Mouse (Mus musculus): Measurements from ENCODE around the gene Ly6g.
"Not testable (repeated sequence)": the region's sequence is repeated elsewhere in the genome, so short reads cannot be mapped to it uniquely, and the experiment has no call there.

The Ly6g gene

DNA sequence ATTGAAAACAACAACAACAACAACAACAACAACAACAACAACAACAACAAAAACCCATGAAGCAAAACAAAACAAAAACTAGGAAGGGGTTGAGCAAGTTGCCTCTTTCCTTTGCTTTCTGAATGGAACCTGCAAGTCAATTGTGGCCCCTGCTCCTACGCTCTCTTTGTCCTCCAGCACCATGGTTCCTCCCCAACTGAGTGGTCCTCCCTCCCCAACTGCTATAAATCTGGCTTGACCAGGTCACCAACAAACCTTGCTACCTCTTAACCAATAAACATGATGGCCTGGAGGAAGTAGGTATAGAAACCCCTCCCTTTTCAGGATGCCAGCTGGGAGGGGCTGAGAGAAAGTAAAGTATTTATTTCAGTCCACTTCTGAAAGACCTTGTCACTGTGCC, at the start of gene Ly6g:
Gene Ly6g (plus strand): TSS at position 301 of the 400 bp plus-strand sequence.
- DNase-seq (ENCODE audit: low spot score in 2 of 2): no peak

DNA sequence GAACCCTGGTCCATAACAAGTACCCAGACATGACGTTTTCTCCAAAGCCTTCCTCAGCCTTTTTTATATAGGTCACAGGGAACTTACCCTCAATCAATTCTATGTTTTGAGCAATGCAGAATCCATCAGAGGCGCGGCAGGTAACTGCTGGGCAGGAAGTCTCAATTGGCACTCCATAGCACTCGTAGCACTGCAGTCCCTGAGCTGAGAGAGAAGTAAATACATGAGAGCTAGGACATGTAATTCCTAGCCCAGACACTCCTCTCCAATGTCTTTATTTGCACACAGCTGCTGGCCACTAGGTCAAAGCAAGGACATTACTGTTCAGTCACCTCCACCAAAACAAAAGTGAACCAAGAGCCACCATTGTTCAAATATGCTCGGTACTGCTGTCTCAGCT, 44.6 kb upstream of the Ly6g start:
- DNase-seq (ENCODE audit: low spot score in 2 of 2): not testable (repeated sequence)

DNA sequence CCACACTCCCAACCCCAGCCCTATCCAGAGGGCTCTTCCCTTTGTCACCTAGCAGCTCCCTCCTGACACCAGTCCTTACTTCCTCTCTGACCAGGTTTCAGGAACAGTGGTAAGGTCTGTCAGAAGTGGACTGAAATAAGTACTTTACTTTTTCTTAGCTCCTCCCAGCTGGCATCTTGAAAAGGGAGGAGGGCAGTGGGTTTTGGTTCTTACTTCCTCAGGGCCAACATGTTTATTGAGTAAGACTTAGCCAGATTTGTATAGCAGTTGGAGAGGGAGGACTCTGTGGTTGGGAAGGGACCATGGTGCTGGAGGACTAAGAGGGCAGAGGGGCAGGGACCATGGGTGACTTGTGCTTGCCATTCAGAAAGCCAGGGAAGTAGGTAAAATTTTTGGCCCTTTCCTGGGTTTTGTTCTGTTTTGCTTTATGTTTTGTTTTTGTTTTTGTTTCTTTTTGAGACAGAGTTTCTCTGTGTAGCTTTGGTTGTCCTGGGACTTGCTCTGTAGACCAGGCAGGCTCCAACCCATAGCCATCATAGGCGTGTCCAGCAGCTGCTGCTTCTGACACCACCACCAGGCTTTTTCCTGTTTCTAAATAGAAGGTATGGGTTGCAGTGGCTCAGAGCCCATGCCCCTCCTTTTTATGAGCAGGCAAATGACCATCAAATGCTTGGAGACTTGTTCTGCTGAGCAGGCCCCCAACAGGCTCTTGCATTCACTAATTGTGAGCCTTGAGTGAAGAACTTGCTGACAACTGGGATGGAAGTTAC, 43.0 kb upstream of the Ly6g start, which contains the start of gene Ly6c2:
Gene Ly6c2 (minus strand): TSS at position 110 of the 770 bp plus-strand sequence.
- not testable (repeated sequence) for DNase-seq (ENCODE audit: low spot score in 2 of 2)

DNA sequence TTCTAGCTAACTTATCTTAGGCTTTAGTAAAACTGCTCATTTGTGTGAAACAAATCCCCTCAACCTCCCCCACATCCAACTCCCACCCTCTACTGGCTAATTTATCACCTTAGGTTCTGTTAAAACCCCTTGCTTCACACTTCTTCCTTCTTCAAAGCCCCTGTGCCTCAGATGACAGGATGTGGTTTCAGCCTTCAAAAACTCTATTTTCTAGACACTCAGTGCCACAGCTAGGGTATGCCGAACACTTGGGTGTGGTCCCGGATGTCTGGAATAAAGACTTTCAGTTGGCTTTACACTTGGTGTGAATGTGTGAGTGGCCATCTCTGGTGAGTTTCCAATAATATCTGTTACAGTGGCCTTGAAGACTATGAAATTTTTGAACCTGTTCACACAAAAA, 38.5 kb upstream of the Ly6g start:
- DNase-seq (ENCODE audit: low spot score in 2 of 2): no peak

DNA sequence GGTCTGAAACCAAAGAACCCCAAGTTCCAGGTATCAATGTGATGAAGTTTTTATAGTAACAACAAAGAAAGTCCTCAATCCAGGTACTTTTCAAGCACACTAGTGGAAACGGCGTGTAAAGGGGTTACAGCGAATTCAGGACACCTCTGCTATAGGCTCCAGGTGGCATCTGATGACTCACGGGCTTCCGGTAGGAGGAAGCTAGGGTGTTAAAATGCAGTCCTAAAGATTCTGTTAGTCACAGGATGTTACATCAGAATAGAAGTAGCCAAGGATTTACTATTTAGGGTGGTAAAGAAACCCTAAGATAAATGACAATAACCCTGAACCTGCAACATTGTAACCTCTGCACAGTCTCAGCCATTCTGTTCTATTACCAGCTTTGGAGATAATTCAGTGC, 37.6 kb upstream of the Ly6g start:
- DNase-seq (ENCODE audit: low spot score in 2 of 2): not testable (repeated sequence)

DNA sequence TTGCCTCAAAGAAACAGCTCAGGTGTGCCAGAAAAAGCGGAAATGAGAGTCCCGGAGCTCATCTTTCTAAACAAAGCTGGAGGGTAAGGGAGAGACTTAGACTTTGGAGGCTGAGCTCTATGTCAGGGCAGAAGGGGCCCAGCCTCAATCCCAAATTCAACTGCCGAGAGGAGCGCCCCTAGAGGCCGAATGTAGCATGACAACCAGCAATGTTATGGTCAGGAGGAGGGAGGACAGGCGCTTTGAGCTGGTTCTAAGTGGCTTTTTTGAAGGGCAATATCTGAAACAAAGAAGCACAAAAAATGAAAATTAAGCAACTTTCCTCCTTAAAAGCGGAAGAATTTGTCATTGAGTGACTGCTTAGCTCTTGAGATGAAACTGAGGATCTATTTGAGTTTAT, 36.3 kb upstream of the Ly6g start:
- DNase-seq (ENCODE audit: low spot score in 2 of 2): peak in 1 of 2 experiments; percentile 3

DNA sequence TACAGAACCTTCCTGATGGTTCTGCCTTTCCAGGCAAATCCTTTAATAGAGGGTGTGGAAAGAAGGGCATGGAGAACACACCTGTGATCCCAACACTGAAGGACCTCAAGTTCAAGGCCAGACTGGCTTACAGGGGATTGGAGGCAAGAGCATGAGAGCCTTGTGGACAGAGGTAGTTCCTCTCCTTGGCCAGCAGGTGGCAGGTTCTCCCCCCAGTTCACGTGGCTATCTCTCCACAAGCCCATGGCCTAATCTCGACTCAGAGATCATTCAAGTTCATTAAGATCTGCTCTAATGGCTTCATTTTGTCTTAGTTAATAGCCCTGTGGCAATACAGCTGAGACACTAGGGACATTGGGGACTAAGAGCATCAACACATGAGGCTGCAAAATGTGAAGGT, 35.0 kb upstream of the Ly6g start:
- no peak for DNase-seq (ENCODE audit: low spot score in 2 of 2)

DNA sequence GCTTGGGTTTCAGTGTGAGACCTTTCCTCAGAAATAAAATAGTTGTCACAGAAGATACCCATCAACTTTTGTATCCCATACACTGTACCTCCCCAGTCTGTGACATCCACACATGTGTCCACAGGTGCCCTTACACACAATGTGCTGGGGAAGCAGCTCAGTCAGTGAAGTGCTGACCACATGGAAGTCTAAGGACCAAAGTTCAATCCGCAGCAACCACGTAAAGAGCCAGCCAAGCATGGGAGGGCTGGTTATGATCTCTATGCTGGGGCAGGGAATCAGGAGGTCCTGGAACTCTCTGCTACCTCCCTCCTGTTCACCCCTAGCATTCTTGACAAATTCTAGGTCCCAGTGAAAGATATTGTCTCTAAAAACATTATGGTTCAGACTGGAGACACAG, 22.7 kb upstream of the Ly6g start:
- not testable (repeated sequence) for DNase-seq (ENCODE audit: low spot score in 2 of 2)

DNA sequence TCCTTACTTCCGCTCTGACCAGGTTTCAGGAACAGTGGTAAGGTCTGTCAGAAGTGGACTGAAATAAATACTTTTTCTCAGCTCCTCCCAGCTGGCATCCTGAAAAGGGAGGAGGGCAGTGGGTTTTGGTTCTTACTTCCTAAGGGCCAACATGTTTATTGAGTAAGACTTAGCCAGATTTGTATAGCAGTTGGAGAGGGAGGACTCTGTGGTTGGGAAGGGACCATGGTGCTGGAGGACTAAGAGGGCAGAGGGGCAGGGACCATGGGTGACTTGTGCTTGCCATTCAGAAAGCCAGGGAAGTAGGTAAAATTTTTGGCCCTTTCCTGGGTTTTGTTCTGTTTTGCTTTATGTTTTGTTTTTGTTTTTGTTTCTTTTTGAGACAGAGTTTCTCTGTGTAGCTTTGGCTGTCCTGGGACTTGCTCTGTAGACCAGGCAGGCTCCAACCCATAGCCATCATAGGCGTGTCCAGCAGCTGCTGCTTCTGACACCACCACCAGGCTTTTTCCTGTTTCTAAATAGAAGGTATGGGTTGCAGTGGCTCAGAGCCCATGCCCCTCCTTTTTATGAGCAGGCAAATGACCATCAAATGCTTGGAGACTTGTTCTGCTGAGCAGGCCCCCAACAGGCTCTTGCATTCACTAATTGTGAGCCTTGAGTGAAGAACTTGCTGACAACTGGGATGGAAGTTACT, 19.8 kb upstream of the Ly6g start:
- DNase-seq (ENCODE audit: low spot score in 2 of 2): not testable (repeated sequence)

DNA sequence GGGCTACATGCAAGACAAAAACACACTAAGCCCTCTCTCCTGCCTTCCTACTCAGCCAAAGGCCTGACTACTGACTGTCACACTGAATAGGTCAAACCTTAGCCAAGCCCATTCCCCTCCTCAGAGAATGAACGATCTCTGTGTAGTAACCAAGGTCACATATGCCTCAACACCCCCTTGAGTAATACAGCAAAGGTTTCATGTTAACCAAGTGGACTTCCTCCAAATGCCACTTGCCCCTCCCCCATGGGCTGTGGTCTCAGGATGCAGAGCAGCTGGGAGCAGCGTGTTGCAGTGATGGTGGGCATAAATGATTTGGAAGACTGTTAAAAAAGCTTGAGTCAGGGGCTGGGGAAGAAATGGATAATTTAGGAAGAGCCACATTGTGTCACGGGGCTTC, 17.3 kb upstream of the Ly6g start:
- not testable (repeated sequence) for DNase-seq (ENCODE audit: low spot score in 2 of 2)

DNA sequence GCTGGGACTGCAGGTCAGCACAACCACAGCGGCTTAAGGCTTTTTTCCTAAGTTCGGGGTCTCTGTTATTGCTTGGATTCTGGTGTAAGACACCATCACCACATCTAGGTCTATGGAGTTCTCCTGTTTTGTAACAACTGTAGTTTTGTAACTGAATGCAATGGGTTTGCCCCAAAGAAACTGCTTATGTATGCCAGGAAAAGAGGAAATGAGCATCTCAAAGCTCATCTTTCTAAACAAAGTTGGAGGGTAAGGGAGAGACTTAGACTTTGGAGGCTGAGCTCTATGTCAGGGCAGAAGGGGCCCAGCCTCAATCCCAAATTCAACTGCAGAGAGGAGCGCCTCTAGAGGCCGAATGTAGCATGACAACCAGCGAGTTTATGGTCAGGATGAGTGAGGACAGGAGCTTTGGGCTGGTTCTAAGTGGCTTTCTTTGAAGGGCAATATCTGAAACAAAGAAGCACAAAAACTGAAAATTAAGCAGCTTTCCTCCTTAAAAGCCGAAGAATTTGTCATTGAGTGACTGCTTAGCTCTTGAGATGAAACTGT, 13.2 kb upstream of the Ly6g start:
- DNase-seq (ENCODE audit: low spot score in 2 of 2): not testable (repeated sequence)

DNA sequence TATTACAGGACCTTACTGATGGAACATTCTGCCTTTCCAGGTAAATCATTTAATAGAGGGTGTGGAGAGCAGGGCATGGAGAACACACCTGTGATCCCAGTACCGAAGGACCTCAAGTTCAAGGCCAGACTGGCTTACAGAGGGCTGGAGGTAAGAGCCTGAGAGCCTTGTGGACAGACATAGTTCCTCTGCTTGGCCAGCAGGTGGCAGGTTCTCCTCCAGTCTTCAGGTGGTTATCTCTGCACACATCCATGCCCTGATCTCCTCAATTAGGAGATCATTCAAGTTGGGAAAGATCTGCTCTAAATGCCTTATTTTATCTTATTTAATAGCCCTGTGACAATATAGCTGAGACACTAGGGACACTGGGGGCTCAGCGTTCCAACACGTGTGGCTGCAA, 11.3 kb upstream of the Ly6g start:
- DNase-seq (ENCODE audit: low spot score in 2 of 2): no peak

DNA sequence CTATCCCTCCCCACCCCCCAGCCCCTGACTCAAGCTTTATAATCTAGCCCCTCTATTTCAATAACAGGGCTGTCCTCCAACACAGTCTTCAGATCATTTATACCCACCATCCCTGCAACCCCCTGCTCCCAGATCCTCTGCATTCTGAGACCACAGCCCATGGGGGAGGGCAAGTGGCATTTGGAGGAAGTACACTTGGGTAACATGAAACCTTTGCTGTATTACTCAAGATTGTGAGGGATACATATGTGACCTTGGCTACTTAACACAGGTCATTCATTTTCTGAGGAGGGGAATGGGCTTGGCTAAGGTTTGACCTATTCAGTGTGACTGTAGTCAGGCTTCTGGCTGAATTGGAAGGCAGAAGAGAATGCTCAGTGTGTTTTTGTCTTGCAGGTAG, 2.0 kb upstream of the Ly6g start:
- no peak for DNase-seq (ENCODE audit: low spot score in 2 of 2)

DNA sequence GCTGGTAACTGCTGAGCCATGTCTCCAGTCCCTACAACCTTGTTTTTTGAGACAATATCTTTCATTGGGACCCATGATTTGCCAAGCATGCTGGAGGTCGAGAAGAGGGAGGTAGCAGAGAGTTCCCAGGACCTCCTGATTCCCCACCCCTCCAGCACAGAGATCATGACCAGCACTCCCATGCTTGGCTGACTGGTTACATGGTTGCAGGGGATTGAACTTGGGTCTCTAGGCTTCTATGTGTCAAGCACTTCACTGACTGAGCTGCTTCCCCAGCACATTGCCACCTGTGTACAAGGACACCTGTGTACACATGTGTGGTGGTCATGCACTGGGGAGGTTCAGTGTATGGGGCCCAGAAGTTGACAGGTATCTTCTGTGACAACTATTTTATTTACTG, 2.6 kb downstream of the Ly6g start:
- no peak for DNase-seq (ENCODE audit: low spot score in 2 of 2)

DNA sequence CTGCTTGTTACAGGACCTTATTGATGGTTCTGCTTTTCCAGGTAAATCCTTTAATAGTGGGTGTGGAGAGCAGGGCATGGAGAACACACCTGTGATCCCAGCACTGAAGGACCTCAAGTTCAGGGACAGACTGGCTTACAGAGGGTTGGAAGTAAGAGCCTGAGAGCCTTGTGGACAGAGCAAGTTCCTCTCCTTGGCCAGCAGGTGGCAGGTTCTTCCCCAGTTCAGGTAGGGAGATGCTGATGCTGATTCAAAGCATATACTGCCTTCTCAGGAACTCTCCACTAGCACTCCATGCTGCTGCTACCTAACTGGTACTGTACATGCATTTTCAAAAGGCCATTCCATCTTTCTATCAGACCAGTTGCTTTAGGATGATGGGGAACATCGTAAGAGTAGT, 20.5 kb downstream of the Ly6g start:
- peak in 1 of 2 experiments; percentile 5 for DNase-seq (ENCODE audit: low spot score in 2 of 2)

DNA sequence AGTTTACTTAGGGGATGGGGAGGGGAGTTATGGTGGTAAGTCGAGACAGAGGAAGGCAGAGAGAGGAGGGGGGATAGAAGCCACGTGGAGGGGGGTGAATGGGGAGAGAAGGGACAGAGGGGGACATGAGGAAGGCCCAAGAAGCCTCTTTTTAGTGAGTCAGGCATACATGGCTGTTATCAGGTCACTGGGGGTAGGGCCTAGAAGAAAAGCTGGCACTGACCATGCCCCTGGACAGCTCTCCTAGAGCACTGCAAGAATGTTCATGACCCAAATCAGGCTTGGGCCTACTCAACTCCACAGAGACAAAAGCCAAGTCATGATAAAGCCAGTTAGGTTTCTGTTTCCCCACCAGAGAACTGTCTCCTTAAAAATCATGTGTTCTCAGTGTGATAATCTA, 31.3 kb downstream of the Ly6g start:
- DNase-seq (ENCODE audit: low spot score in 2 of 2): no peak

DNA sequence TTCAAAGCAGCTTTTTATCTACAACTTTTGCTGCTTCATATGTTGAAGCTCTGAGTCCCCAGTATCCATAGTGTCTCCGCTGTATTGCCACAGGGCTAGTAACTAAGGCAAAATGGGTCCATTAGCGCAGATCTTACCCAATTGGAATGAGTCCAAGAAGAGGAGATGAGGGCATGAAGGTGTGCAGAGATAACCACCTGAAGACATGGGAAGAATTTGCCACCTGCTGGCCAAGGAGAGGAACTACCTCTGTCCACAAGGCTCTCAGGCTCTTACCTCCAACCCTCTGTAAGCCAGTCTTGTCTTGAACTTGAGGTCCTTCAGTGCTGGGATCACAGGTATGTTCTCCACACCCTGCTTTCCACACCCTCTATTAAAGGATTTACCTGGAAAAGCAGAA, 34.1 kb downstream of the Ly6g start:
- DNase-seq (ENCODE audit: low spot score in 2 of 2): no peak

DNA sequence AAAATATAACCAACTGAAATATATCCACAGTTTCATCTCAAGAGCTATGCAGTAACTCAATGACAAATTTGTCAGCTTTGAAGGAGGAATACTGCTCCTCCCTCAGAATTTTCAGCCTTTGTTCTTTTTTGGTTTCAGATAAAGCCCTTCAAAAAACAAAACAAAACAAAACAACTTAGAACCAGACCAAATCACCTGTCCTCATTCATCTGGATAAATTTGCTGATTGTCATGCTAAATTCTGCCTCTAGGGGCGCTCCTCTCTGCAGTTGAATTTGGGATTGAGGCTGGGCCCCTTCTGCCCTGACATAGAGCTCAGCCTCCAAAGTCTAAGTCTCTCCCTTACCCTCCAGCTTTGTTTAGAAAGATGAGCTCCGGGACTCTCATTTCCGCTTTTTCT, 35.5 kb downstream of the Ly6g start:
- DNase-seq (ENCODE audit: low spot score in 2 of 2): not testable (repeated sequence)

All from left cerebral cortex, adult 9 months (tissue).